In genomic region chr14:58520976-58521549, GRCm38 (mm10) we compare ENCODE assay signal across 15 mouse cellular contexts.
DNase-seq lines count a peak whose midpoint lies in the region; ATAC-seq and TF ChIP-seq lines count a peak whose summit lies in the region.
"Had no signal": no experiment of that assay in that cellular context is flagged by ENCODE, and none has a peak within 500 bp of the region (broad histone marks: within the 10 kb centered on the region; RNA-seq: fewer than 3 reads in every experiment).

No protein-coding gene starts in this region.

- no peaks in the 10 kb centered on the region for H3K9me3 ChIP-seq in forebrain, embryonic 14.5 days (replicated peaks; ENCODE audit: control insufficient read depth, low read length)
- no peaks in the 10 kb centered on the region for H3K9me3 ChIP-seq in forebrain, embryonic 10.5 days
- no peaks in the 10 kb centered on the region for H3K9me3 ChIP-seq in lung, embryonic 16.5 days (ENCODE audit: control insufficient read depth, low read length)
- H3K9me3 ChIP-seq in heart, postnatal 0 days (replicated peaks; ENCODE audit: control insufficient read depth, low read length), result no peaks in the 10 kb centered on the region
- no peaks in the 10 kb centered on the region for H3K9me3 ChIP-seq in liver, postnatal 0 days (ENCODE audit: low read length)
- H3K9me3 ChIP-seq: embryonic facial prominence, embryonic 15.5 days; liver, embryonic 12.5 days; midbrain, embryonic 10.5 days; neural tube, embryonic 12.5 days had no signal

- peak; percentile 33 for DNase-seq in forebrain, embryonic 14.5 days (ENCODE audit: low spot score)
- DNase-seq in forebrain, embryonic 10.5 days (ENCODE audit: extremely low spot score, low spot score), result no peak
- no peak for DNase-seq in lung, adult 2 months
- peak; percentile 49 for DNase-seq in cerebellum, adult 9-10 months
- DNase-seq in heart, postnatal 0 days (ENCODE audit: low spot score), result peak; percentile 85
- no peak for DNase-seq in liver, postnatal 0 days
- DNase-seq in left cerebral cortex, adult 2 months (ENCODE audit: extremely low spot score in 1 of 2, low spot score in 2 of 2), result no peak
- DNase-seq: right cerebral cortex, adult 18-20 months; thymus, postnatal 14 days had no signal

- intact Hi-C loops in left cerebral cortex, adult 2 months (cut with DNase I), result no loop called here

- no peak for TF ChIP-seq POLR2A in lung, adult 2 months (IDR thresholded peaks at IDR 0.05; ENCODE audit: borderline replicate concordance, extremely low read depth, low read depth, low read length)

- H3K27ac ChIP-seq in forebrain, embryonic 14.5 days (ENCODE audit: low read depth, low read length), result no peak overlapping the region
- H3K27ac ChIP-seq in forebrain, embryonic 10.5 days, result no peak overlapping the region
- H3K27ac ChIP-seq in lung, embryonic 16.5 days (ENCODE audit: low read length), result no peak overlapping the region
- peak overlapping the region; percentile 50 for H3K27ac ChIP-seq in heart, postnatal 0 days (ENCODE audit: low read depth)
- no peak overlapping the region for H3K27ac ChIP-seq in liver, postnatal 0 days (ENCODE audit: low read depth)
- H3K27ac ChIP-seq in left cerebral cortex, adult 2 months, result no peak overlapping the region
- H3K27ac ChIP-seq: embryonic facial prominence, embryonic 15.5 days; liver, embryonic 12.5 days; midbrain, embryonic 10.5 days; neural tube, embryonic 12.5 days had no signal

- ATAC-seq in forebrain, embryonic 14.5 days, result no peak
- ATAC-seq in lung, embryonic 16.5 days (ENCODE audit: low read depth), result 0 out of 2 replicates have a peak, but pooled peaks have one; percentile 51
- peak; percentile 90 for ATAC-seq in heart, postnatal 0 days (ENCODE audit: insufficient read depth, low read depth)
- no peak for ATAC-seq in liver, postnatal 0 days
- ATAC-seq: CD4-positive, CD25-positive, alpha-beta regulatory T cell, adult 4 months; liver, embryonic 12.5 days had no signal

- 52% methylated on average over 5 of the region's 5 CpGs for WGBS in forebrain, embryonic 14.5 days
- 79% methylated on average over 5 of the region's 5 CpGs for WGBS in forebrain, embryonic 10.5 days
- 21% methylated on average over 5 of the region's 5 CpGs for WGBS in lung, embryonic 16.5 days
- WGBS in lung, adult 2 months, result 38% methylated on average over 5 of the region's 5 CpGs
- 15% methylated on average over 5 of the region's 5 CpGs for WGBS in heart, postnatal 0 days
- WGBS in liver, postnatal 0 days (ENCODE audit: insufficient replicate concordance), result 63% methylated on average over 5 of the region's 5 CpGs

- no peaks in the 10 kb centered on the region for H3K36me3 ChIP-seq in forebrain, embryonic 14.5 days (ENCODE audit: control insufficient read depth, insufficient read depth, low read length)
- no peaks in the 10 kb centered on the region for H3K36me3 ChIP-seq in forebrain, embryonic 10.5 days (replicated peaks)
- no peaks in the 10 kb centered on the region for H3K36me3 ChIP-seq in lung, embryonic 16.5 days (ENCODE audit: control insufficient read depth, insufficient read depth, low read length)
- H3K36me3 ChIP-seq in heart, postnatal 0 days (replicated peaks; ENCODE audit: control insufficient read depth, insufficient read depth, low read length), result no peaks in the 10 kb centered on the region
- no peaks in the 10 kb centered on the region for H3K36me3 ChIP-seq in liver, postnatal 0 days (replicated peaks; ENCODE audit: insufficient read depth, low read length)
- H3K36me3 ChIP-seq: embryonic facial prominence, embryonic 15.5 days; liver, embryonic 12.5 days; midbrain, embryonic 10.5 days; neural tube, embryonic 12.5 days had no signal

- no peaks in the 10 kb centered on the region for H3K4me1 ChIP-seq in forebrain, embryonic 14.5 days (ENCODE audit: control insufficient read depth, insufficient read depth, low read length)
- H3K4me1 ChIP-seq in forebrain, embryonic 10.5 days, result peaks cover 3% of the 10 kb centered on the region; the same call in 1 of the 2 replicates
- H3K4me1 ChIP-seq in lung, embryonic 16.5 days (replicated peaks; ENCODE audit: control insufficient read depth, insufficient read depth, low read length), result peaks cover 12% of the 10 kb centered on the region
- no peaks in the 10 kb centered on the region for H3K4me1 ChIP-seq in lung, adult 2 months (ENCODE audit: control insufficient read depth, insufficient read depth, low read length)
- H3K4me1 ChIP-seq in heart, postnatal 0 days (ENCODE audit: control insufficient read depth, insufficient read depth), result 0 out of 2 replicates have a peak, but pooled peaks cover 5% of the 10 kb centered on the region
- H3K4me1 ChIP-seq in liver, postnatal 0 days (ENCODE audit: insufficient read depth), result no peaks in the 10 kb centered on the region
- H3K4me1 ChIP-seq: embryonic facial prominence, embryonic 15.5 days; liver, embryonic 12.5 days; midbrain, embryonic 10.5 days; neural tube, embryonic 12.5 days had no signal

- no peaks in the 10 kb centered on the region for H3K27me3 ChIP-seq in forebrain, embryonic 14.5 days (replicated peaks; ENCODE audit: control insufficient read depth, insufficient read depth, low read length)
- H3K27me3 ChIP-seq in forebrain, embryonic 10.5 days (ENCODE audit: poor library complexity, severe bottlenecking), result no peaks in the 10 kb centered on the region
- H3K27me3 ChIP-seq in lung, embryonic 16.5 days (ENCODE audit: control insufficient read depth, insufficient read depth, low read depth, low read length), result no peaks in the 10 kb centered on the region
- no peaks in the 10 kb centered on the region for H3K27me3 ChIP-seq in heart, postnatal 0 days (ENCODE audit: control insufficient read depth, insufficient read depth, low read length)
- H3K27me3 ChIP-seq in liver, postnatal 0 days (ENCODE audit: insufficient read depth, low read length), result no peaks in the 10 kb centered on the region
- H3K27me3 ChIP-seq: embryonic facial prominence, embryonic 15.5 days; liver, embryonic 12.5 days; neural tube, embryonic 12.5 days had no signal

- H3K9ac ChIP-seq in forebrain, embryonic 14.5 days (ENCODE audit: low read length), result no peak overlapping the region
- H3K9ac ChIP-seq in lung, embryonic 16.5 days (ENCODE audit: low read length), result no peak overlapping the region
- H3K9ac ChIP-seq in heart, postnatal 0 days (replicated peaks; ENCODE audit: low read depth, low read length), result no peak overlapping the region
- no peak overlapping the region for H3K9ac ChIP-seq in liver, postnatal 0 days (replicated peaks)
- H3K9ac ChIP-seq: embryonic facial prominence, embryonic 15.5 days; liver, embryonic 12.5 days; neural tube, embryonic 12.5 days had no signal

- TF ChIP-seq CTCF in lung, adult 2 months (IDR thresholded peaks at IDR 0.05; ENCODE audit: insufficient read depth, low read length), result no peak
- no peak for TF ChIP-seq CTCF in heart, postnatal 0 days (IDR thresholded peaks at IDR 0.05; ENCODE audit: low read depth)
- TF ChIP-seq CTCF in liver, postnatal 0 days (IDR thresholded peaks at IDR 0.05; ENCODE audit: low read depth), result no peak
- no peak for TF ChIP-seq CTCF in left cerebral cortex, adult 2 months (IDR thresholded peaks at IDR 0.05)

- TF ChIP-seq EP300 in heart, postnatal 0 days (IDR thresholded peaks at IDR 0.05; ENCODE audit: low read depth), result no peak
- no peak for TF ChIP-seq EP300 in liver, postnatal 0 days (IDR thresholded peaks at IDR 0.05; ENCODE audit: low read depth)

- H3K4me2 ChIP-seq in forebrain, embryonic 14.5 days (ENCODE audit: low read length), result no peak overlapping the region
- no peak overlapping the region for H3K4me2 ChIP-seq in lung, embryonic 16.5 days (ENCODE audit: low read depth, low read length)
- no peak overlapping the region for H3K4me2 ChIP-seq in heart, postnatal 0 days (ENCODE audit: low read depth, low read length)
- H3K4me2 ChIP-seq in liver, postnatal 0 days (ENCODE audit: low read depth, low read length), result no peak overlapping the region
- H3K4me2 ChIP-seq: embryonic facial prominence, embryonic 15.5 days; liver, embryonic 12.5 days; neural tube, embryonic 12.5 days had no signal

- no peak overlapping the region for H3K4me3 ChIP-seq in forebrain, embryonic 14.5 days (ENCODE audit: low read depth, low read length)
- H3K4me3 ChIP-seq in forebrain, embryonic 10.5 days, result no peak overlapping the region
- H3K4me3 ChIP-seq in lung, embryonic 16.5 days (ENCODE audit: low read length), result no peak overlapping the region
- H3K4me3 ChIP-seq in lung, adult 2 months (replicated peaks; ENCODE audit: extremely low read depth, low read depth, low read length), result no peak overlapping the region
- no peak overlapping the region for H3K4me3 ChIP-seq in heart, postnatal 0 days (ENCODE audit: low read depth, low read length)
- H3K4me3 ChIP-seq in liver, postnatal 0 days (ENCODE audit: low read depth, low read length), result no peak overlapping the region
- no peak overlapping the region for H3K4me3 ChIP-seq in left cerebral cortex, adult 2 months
- H3K4me3 ChIP-seq: embryonic facial prominence, embryonic 15.5 days; liver, embryonic 12.5 days; midbrain, embryonic 10.5 days; neural tube, embryonic 12.5 days had no signal

Comparison
In these comparisons a context has a peak if more than half of its experiments do, and no peak if none do; other contexts are left out.
1. DNase-seq: peak in forebrain, embryonic 14.5 days (single experiment), cerebellum, adult 9-10 months (single experiment) and heart, postnatal 0 days (single experiment); none in forebrain, embryonic 10.5 days (single experiment), lung, adult 2 months (single experiment), liver, postnatal 0 days (single experiment) and left cerebral cortex, adult 2 months (0 of 2).
2. ATAC-seq: peak in lung, embryonic 16.5 days (single experiment) and heart, postnatal 0 days (single experiment); none in forebrain, embryonic 14.5 days (single experiment) and liver, postnatal 0 days (single experiment).